Mouse (Mus musculus): ENCODE results near the gene Cfdp1.

Cfdp1 gene

GRCm38 (mm10) chr8:111820018-111820417, 34.1 kb downstream of the Cfdp1 start:
- no peak for TF ChIP-seq POU5F1 (IDR thresholded peaks at IDR 0.05; ENCODE audit: borderline replicate concordance, low read length)
- TF ChIP-seq NANOG (IDR thresholded peaks at IDR 0.05; ENCODE audit: borderline replicate concordance, low read length) = no peak
- TF ChIP-seq CTCF (conservative IDR thresholded peaks at IDR 0.05; ENCODE audit: low read length) = no peak
- H3K4me3 ChIP-seq (replicated peaks; ENCODE audit: low read length) = no peak overlapping the region
- H3K4me1 ChIP-seq (replicated peaks; ENCODE audit: low read depth, low read length) = peaks cover 60% of the 10 kb centered on the region
- no peaks in the 10 kb centered on the region for H3K9me3 ChIP-seq (ENCODE audit: low read length)
- peaks cover 73% of the 10 kb centered on the region for H3K36me3 ChIP-seq (ENCODE audit: insufficient read depth, low read length)
- no peaks in the 10 kb centered on the region for H3K27me3 ChIP-seq (ENCODE audit: insufficient read depth, low read length)

GRCm38 (mm10) chr8:111818556-111818955, 35.5 kb downstream of the Cfdp1 start:
- no peak overlapping the region for H3K4me3 ChIP-seq (replicated peaks; ENCODE audit: low read length)
- H3K9me3 ChIP-seq (ENCODE audit: low read length) = no peaks in the 10 kb centered on the region
- H3K36me3 ChIP-seq (ENCODE audit: insufficient read depth, low read length) = peaks cover 76% of the 10 kb centered on the region
- H3K4me1 ChIP-seq (replicated peaks; ENCODE audit: low read depth, low read length) = peaks cover 74% of the 10 kb centered on the region
- H3K27me3 ChIP-seq (ENCODE audit: insufficient read depth, low read length) = no peaks in the 10 kb centered on the region
- TF ChIP-seq NANOG (IDR thresholded peaks at IDR 0.05; ENCODE audit: borderline replicate concordance, low read length) (no peak), CTCF (conservative IDR thresholded peaks at IDR 0.05; ENCODE audit: low read length) (no peak), POU5F1 (IDR thresholded peaks at IDR 0.05; ENCODE audit: borderline replicate concordance, low read length) (no peak)

GRCm38 (mm10) chr8:111815078-111815477, 39.0 kb downstream of the Cfdp1 start:
- H3K4me3 ChIP-seq (replicated peaks; ENCODE audit: low read length) = no peak overlapping the region
- no peaks in the 10 kb centered on the region for H3K27me3 ChIP-seq (ENCODE audit: insufficient read depth, low read length)
- TF ChIP-seq POU5F1 (IDR thresholded peaks at IDR 0.05; ENCODE audit: borderline replicate concordance, low read length) (no peak), NANOG (IDR thresholded peaks at IDR 0.05; ENCODE audit: borderline replicate concordance, low read length) (no peak), CTCF (conservative IDR thresholded peaks at IDR 0.05; ENCODE audit: low read length) (no peak)
- H3K9me3 ChIP-seq (ENCODE audit: low read length) = no peaks in the 10 kb centered on the region
- peaks cover 60% of the 10 kb centered on the region for H3K36me3 ChIP-seq (ENCODE audit: insufficient read depth, low read length)
- peaks cover 88% of the 10 kb centered on the region for H3K4me1 ChIP-seq (replicated peaks; ENCODE audit: low read depth, low read length)

GRCm38 (mm10) chr8:111813818-111814217, 40.3 kb downstream of the Cfdp1 start:
- no peak overlapping the region for H3K4me3 ChIP-seq (replicated peaks; ENCODE audit: low read length)
- no peaks in the 10 kb centered on the region for H3K9me3 ChIP-seq (ENCODE audit: low read length)
- peaks cover 83% of the 10 kb centered on the region for H3K4me1 ChIP-seq (replicated peaks; ENCODE audit: low read depth, low read length)
- TF ChIP-seq NANOG (IDR thresholded peaks at IDR 0.05; ENCODE audit: borderline replicate concordance, low read length) (no peak), CTCF (conservative IDR thresholded peaks at IDR 0.05; ENCODE audit: low read length) (no peak), POU5F1 (IDR thresholded peaks at IDR 0.05; ENCODE audit: borderline replicate concordance, low read length) (no peak)
- no peaks in the 10 kb centered on the region for H3K27me3 ChIP-seq (ENCODE audit: insufficient read depth, low read length)
- peaks cover 55% of the 10 kb centered on the region for H3K36me3 ChIP-seq (ENCODE audit: insufficient read depth, low read length)

DNA sequence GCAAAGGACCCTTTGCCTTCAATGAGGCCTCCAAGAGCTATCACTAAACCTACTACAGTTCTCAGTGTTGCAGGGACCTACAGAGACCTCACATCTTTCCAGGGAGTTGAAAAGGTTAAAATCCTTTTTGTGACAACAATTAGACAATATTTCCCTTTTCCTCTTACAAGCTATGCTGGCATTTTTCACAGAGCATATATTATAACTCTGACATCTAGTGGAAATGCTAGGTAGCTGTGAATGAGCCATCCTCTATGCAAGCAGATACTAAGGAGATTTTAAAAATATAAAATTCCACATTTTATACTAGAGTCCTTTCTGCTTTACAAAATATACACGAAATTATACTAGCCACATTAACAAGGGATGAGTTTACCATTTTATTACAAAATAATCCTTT, 41.3 kb downstream of the Cfdp1 start:
- no peaks in the 10 kb centered on the region for H3K9me3 ChIP-seq (ENCODE audit: low read length)
- H3K4me1 ChIP-seq (replicated peaks; ENCODE audit: low read depth, low read length) = peaks cover 76% of the 10 kb centered on the region
- H3K4me3 ChIP-seq (replicated peaks; ENCODE audit: low read length) = no peak overlapping the region
- TF ChIP-seq NANOG (IDR thresholded peaks at IDR 0.05; ENCODE audit: borderline replicate concordance, low read length) (no peak), POU5F1 (IDR thresholded peaks at IDR 0.05; ENCODE audit: borderline replicate concordance, low read length) (no peak), CTCF (conservative IDR thresholded peaks at IDR 0.05; ENCODE audit: low read length) (no peak)
- H3K27me3 ChIP-seq (ENCODE audit: insufficient read depth, low read length) = no peaks in the 10 kb centered on the region
- H3K36me3 ChIP-seq (ENCODE audit: insufficient read depth, low read length) = peaks cover 55% of the 10 kb centered on the region

GRCm38 (mm10) chr8:111810656-111811336, 43.3 kb downstream of the Cfdp1 start:
- TF ChIP-seq NANOG (IDR thresholded peaks at IDR 0.05; ENCODE audit: borderline replicate concordance, low read length) (no peak), CTCF (conservative IDR thresholded peaks at IDR 0.05; ENCODE audit: low read length) (no peak), POU5F1 (IDR thresholded peaks at IDR 0.05; ENCODE audit: borderline replicate concordance, low read length) (no peak)
- Histone ChIP-seq H3K9me3 (ENCODE audit: low read length) (no peaks in the 10 kb centered on the region), H3K36me3 (ENCODE audit: insufficient read depth, low read length) (peaks cover 49% of the 10 kb centered on the region)

GRCm38 (mm10) chr8:111808891-111809622, 45.0 kb downstream of the Cfdp1 start:
- Histone ChIP-seq H3K9me3 (ENCODE audit: low read length) (no peaks in the 10 kb centered on the region), H3K4me1 (replicated peaks; ENCODE audit: low read depth, low read length) (peaks cover 61% of the 10 kb centered on the region), H3K4me3 (replicated peaks; ENCODE audit: low read length) (no peak overlapping the region), H3K36me3 (ENCODE audit: insufficient read depth, low read length) (peaks cover 52% of the 10 kb centered on the region), H3K27me3 (ENCODE audit: insufficient read depth, low read length) (no peaks in the 10 kb centered on the region)
- TF ChIP-seq CTCF (conservative IDR thresholded peaks at IDR 0.05; ENCODE audit: low read length) (no peak), NANOG (IDR thresholded peaks at IDR 0.05; ENCODE audit: borderline replicate concordance, low read length) (no peak), POU5F1 (IDR thresholded peaks at IDR 0.05; ENCODE audit: borderline replicate concordance, low read length) (no peak)

More at GRCm38 (mm10) chr8:111810656-111811336, 43.3 kb downstream of the Cfdp1 start:
- no peak overlapping the region for H3K4me3 ChIP-seq (replicated peaks; ENCODE audit: low read length)
- peaks cover 62% of the 10 kb centered on the region for H3K4me1 ChIP-seq (replicated peaks; ENCODE audit: low read depth, low read length)
- no peaks in the 10 kb centered on the region for H3K27me3 ChIP-seq (ENCODE audit: insufficient read depth, low read length)

GRCm38 (mm10) chr8:111808006-111808405, 46.1 kb downstream of the Cfdp1 start:
- Histone ChIP-seq H3K4me1 (replicated peaks; ENCODE audit: low read depth, low read length) (peaks cover 61% of the 10 kb centered on the region), H3K4me3 (replicated peaks; ENCODE audit: low read length) (no peak overlapping the region)
- TF ChIP-seq CTCF (conservative IDR thresholded peaks at IDR 0.05; ENCODE audit: low read length) (no peak), NANOG (IDR thresholded peaks at IDR 0.05; ENCODE audit: borderline replicate concordance, low read length) (no peak), POU5F1 (IDR thresholded peaks at IDR 0.05; ENCODE audit: borderline replicate concordance, low read length) (no peak)

More at GRCm38 (mm10) chr8:111808006-111808405, 46.1 kb downstream of the Cfdp1 start:
- Histone ChIP-seq H3K9me3 (ENCODE audit: low read length) (no peaks in the 10 kb centered on the region), H3K36me3 (ENCODE audit: insufficient read depth, low read length) (peaks cover 50% of the 10 kb centered on the region), H3K27me3 (ENCODE audit: insufficient read depth, low read length) (no peaks in the 10 kb centered on the region)

Measured in E14TG2a.4 (cell line).